Mouse (Mus musculus) neural tube, embryonic 13.5 days (tissue): Measurements from ENCODE around the gene Stard10. TPM values are rescaled to one million over a fixed set of nuclear protein-coding genes. Genes with fewer than 3 reads are reported as not detected.

Experiments used
- ATAC-seq: fragments of 200-750 bp; cut with Nextera tagmentation; 2 replicates; pipeline ENCODE4 v1.8.0; 2017; ENCODE audit warnings: low read depth, mild to moderate bottlenecking, moderate TSS enrichment, moderate library complexity
- H3K27ac ChIP-seq: fragments of 300-500 bp; sonication (generic); replicated peaks from 2 replicates; pipeline ENCODE4 v1.5.1; 2015; ENCODE audit warnings: moderate library complexity, mild to moderate bottlenecking, inconsistent platforms
- H3K27me3 ChIP-seq: fragments of 300-500 bp; sonication (generic); 2 replicates; pipeline ENCODE4 v1.6.1; 2015; ENCODE audit warnings: mild to moderate bottlenecking, inconsistent platforms
- H3K36me3 ChIP-seq: fragments of 300-500 bp; sonication (generic); 2 replicates; pipeline ENCODE4 v1.6.1; 2015; ENCODE audit warnings: mild to moderate bottlenecking, inconsistent platforms
- H3K4me1 ChIP-seq: fragments of 300-500 bp; sonication (generic); replicated peaks from 2 replicates; pipeline ENCODE4 v1.6.1; 2015; ENCODE audit warnings: inconsistent platforms
- H3K4me2 ChIP-seq: fragments of 300-500 bp; sonication (generic); 2 replicates; pipeline ENCODE4 v1.6.1; 2015; ENCODE audit warnings: inconsistent platforms, mild to moderate bottlenecking, moderate library complexity
- H3K4me3 ChIP-seq: fragments of 300-500 bp; sonication (generic); 2 replicates; pipeline ENCODE4 v1.5.1; 2015; ENCODE audit warnings: mild to moderate bottlenecking, inconsistent platforms
- H3K9ac ChIP-seq: fragments of 300-500 bp; sonication (generic); 2 replicates; pipeline ENCODE4 v1.6.1; 2015; ENCODE audit warnings: moderate library complexity, mild to moderate bottlenecking, inconsistent platforms
- H3K9me3 ChIP-seq: fragments of 300-500 bp; sonication (generic); 2 replicates; pipeline ENCODE4 v1.6.1; 2016; ENCODE audit warnings: inconsistent platforms
- WGBS: fragments of 180-500 bp; shearing (Covaris S2); methylation state at CpG from one replicate; pipeline ENCODE4 v1.1.7; 2015; 5-methylcytosine and 5-hydroxymethylcytosine counted together
- polyA plus RNA-seq: library from polyadenylated mRNA; unstranded; fragments of >200 nt; fragmentation: Nextera tagmentation; extraction: Ambion mirVana; gene quantifications from 2 replicates; pipeline ENCODE4 v1.2.1, GENCODE M21; 2015

Stard10 gene
- polyA plus RNA-seq, 1 experiment from 2014 or later, result 9.2 TPM

DNA sequence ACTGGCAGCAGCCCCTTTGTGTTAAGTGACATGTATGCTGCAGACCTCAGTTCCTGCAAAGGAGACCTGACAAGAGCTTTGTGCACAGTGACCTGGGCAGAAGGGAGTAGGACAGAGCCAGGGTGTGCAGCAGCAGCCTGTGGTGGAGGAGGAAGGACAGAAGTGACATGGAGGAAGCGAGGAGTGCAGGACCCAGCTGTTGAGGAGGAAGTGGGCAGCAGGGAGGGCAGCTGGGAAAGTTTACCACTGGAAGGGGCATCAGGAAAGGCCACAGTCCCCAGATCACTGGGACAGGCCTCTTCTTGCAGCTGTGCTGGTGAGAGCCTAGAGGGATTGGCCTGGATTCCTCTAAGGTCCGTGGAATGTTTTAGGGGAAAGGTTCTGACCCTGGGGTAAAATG, 62.8 kb downstream of the Stard10 start:
- 78% methylated on average over 2 of the region's 2 CpGs for WGBS
- Histone ChIP-seq H3K9me3 (no peaks in the 10 kb centered on the region), H3K4me2 (no peak overlapping the region), H3K36me3 (no peaks in the 10 kb centered on the region), H3K27me3 (no peaks in the 10 kb centered on the region), H3K27ac (no peak overlapping the region), H3K4me3 (no peak overlapping the region), H3K4me1 (peaks cover 16% of the 10 kb centered on the region; the same call in 1 of the 2 replicates), H3K9ac (no peak overlapping the region)
- ATAC-seq, result no peak

DNA sequence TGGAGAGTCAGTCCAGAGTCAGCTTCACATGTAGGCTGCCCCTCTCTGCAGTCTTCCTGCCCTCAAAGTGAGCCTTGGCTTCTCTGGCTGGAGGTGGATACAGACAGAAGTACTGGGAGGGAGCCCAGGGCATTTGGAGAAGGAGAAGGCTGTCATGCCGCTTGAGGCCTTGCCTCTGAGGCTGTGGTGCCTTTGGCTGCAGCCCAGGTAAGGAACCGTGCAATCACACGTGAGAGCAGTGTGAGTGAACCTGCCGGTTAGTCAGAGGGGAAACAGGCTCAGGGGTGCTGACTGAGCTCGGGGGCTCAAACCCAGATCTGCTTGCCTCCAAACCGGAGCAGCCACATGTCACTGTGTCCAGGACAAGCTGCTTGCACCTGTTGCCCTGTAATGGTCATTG, 64.6 kb downstream of the Stard10 start:
- Histone ChIP-seq H3K4me1 (peaks cover 16% of the 10 kb centered on the region; the same call in 1 of the 2 replicates), H3K9me3 (no peaks in the 10 kb centered on the region), H3K4me2 (no peak overlapping the region), H3K9ac (no peak overlapping the region), H3K4me3 (no peak overlapping the region), H3K36me3 (no peaks in the 10 kb centered on the region), H3K27ac (no peak overlapping the region), H3K27me3 (no peaks in the 10 kb centered on the region)
- no peak for ATAC-seq
- 81% methylated on average over 6 of the region's 6 CpGs for WGBS

DNA sequence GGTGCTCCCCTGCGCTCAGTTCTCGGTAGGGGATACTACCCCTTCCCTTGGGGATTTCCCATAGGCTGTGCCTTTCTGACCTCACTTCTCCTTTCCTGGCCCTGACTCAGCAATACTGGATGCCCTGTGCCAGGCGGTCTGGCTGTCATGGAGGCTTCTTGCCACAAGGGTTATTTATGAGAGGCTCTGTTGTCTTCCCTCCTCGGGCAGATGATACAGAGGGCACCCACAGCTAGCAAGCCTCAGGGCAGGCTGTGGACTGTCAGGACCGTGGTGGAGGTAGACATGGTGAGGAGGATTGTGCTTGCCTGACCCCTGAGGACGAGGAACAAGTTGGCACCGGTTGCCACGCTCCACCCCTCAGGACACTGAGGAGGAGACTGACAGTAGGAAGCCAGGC, 65.5 kb downstream of the Stard10 start:
- WGBS, result 55% methylated on average over 8 of the region's 8 CpGs
- H3K4me3 ChIP-seq, result no peak overlapping the region
- no peak overlapping the region for H3K9ac ChIP-seq
- H3K4me1 ChIP-seq, result peaks cover 10% of the 10 kb centered on the region; the same call in 1 of the 2 replicates
- no peaks in the 10 kb centered on the region for H3K36me3 ChIP-seq
- no peak for ATAC-seq
- no peaks in the 10 kb centered on the region for H3K9me3 ChIP-seq
- H3K4me2 ChIP-seq, result no peak overlapping the region
- no peak overlapping the region for H3K27ac ChIP-seq
- no peaks in the 10 kb centered on the region for H3K27me3 ChIP-seq

DNA sequence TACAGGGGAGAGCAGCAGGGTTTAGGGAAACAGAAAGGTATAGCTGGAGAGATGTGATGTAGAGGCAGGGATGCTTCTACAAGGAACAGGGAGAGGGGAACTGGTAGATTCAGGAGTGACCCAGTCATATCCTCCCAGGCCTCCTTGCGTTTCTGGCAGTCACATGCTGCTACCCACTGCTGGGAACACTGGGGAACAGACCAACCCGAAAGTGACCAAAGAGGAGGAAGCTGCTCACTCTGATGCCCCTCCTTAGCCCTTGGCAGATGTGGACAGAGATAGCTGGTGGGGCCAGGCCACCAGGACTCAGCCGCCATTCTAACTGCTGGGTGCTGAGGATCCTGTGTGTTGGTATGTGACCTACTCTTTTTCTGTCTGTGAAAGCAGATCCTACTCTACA, 66.9 kb downstream of the Stard10 start:
- H3K27me3 ChIP-seq, result no peaks in the 10 kb centered on the region
- H3K4me3 ChIP-seq, result no peak overlapping the region
- H3K9ac ChIP-seq, result no peak overlapping the region
- no peaks in the 10 kb centered on the region for H3K4me1 ChIP-seq
- no peak overlapping the region for H3K4me2 ChIP-seq
- ATAC-seq, result no peak
- WGBS, result 74% methylated on average over 3 of the region's 3 CpGs
- no peaks in the 10 kb centered on the region for H3K9me3 ChIP-seq
- no peak overlapping the region for H3K27ac ChIP-seq
- H3K36me3 ChIP-seq, result no peaks in the 10 kb centered on the region

DNA sequence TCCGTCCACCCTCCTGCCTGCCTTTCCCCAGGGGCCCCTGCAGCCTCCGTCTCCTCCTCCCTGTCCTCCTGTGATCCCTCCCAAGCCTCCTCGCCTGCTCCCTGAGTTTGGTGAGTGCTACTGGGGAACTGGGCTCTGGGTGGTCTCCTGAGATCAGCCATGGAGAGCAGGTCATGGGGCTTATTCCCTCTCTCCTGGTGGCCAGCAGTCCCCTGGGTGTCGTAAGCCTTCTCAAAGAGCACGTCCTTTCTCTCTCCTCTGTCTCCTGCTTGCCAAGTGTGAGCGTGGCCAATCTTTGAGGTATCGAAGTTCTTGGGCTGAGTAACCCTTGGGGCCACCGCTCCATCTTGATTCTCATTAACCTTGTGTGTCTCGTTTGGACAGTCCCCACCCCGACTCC, 68.0 kb downstream of the Stard10 start:
- WGBS, result 71% methylated on average over 10 of the region's 10 CpGs

DNA sequence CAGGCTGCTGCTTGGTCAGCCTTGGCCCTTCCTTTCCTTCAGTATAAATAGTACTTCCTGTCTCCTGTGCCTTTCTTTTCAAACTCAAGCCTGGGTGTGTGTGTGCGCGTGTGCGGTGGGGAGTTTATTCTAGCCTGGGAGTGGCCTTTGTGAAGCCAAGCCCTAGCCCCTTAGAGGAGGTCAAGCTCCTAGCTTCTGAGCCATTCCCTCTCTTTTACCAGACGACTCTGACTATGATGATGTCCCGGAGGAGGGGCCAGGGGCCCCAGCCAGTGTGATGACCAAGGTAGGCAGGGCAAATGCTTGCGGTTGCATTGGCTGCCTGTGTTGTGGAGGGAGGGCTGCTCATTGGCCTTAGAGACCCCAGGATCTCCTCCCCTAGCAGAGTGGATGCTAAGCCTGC, 68.4 kb downstream of the Stard10 start:
- Histone ChIP-seq H3K36me3 (no peaks in the 10 kb centered on the region), H3K9me3 (no peaks in the 10 kb centered on the region), H3K4me1 (no peaks in the 10 kb centered on the region), H3K4me2 (no peak overlapping the region), H3K27me3 (no peaks in the 10 kb centered on the region), H3K4me3 (no peak overlapping the region), H3K9ac (no peak overlapping the region), H3K27ac (no peak overlapping the region)
- WGBS, result 51% methylated on average over 6 of the region's 6 CpGs
- no peak for ATAC-seq

More for the DNA sequence above, 68.0 kb downstream of the Stard10 start:
- Histone ChIP-seq H3K27me3 (no peaks in the 10 kb centered on the region), H3K4me1 (no peaks in the 10 kb centered on the region), H3K27ac (no peak overlapping the region), H3K9ac (no peak overlapping the region; the same call in 1 of the 2 replicates), H3K36me3 (no peaks in the 10 kb centered on the region), H3K4me3 (no peak overlapping the region), H3K4me2 (no peak overlapping the region), H3K9me3 (no peaks in the 10 kb centered on the region)
- no peak for ATAC-seq

DNA sequence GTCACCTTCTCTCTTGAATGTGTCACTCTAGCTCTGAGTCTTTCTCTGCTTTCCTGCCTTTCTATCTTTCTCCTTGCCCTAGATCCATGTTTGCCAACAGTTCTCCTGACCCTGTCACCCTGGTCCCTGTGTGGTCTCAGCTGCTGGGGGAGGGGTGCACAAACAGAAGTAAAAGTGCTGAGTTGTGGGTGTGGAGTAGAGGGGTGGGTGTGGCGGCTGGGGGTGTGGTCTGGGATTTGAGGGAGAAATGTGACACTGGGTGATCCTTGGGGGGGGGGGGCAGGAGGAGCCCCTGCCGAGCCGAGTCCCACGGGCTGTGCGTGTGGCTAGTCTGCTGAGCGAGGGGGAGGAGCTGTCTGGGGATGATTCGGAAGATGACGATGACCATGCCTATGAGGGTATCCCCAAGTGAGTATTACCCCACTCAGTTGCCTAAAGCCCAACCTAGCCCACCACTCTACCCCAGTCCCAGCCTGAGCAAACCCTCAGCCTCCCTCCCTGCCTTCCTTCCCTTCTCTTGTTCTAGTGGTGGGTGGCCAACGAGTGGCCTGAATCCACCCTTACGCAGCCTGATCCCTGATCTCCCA, 69.1 kb downstream of the Stard10 start:
- H3K4me1 ChIP-seq, result 0 out of 2 replicates have a peak, but pooled peaks cover 5% of the 10 kb centered on the region
- no peaks in the 10 kb centered on the region for H3K36me3 ChIP-seq
- no peak for ATAC-seq
- H3K4me3 ChIP-seq, result no peak overlapping the region
- no peak overlapping the region for H3K9ac ChIP-seq
- H3K4me2 ChIP-seq, result no peak overlapping the region
- no peaks in the 10 kb centered on the region for H3K9me3 ChIP-seq
- WGBS, result 69% methylated on average over 10 of the region's 10 CpGs
- no peak overlapping the region for H3K27ac ChIP-seq
- no peaks in the 10 kb centered on the region for H3K27me3 ChIP-seq

DNA sequence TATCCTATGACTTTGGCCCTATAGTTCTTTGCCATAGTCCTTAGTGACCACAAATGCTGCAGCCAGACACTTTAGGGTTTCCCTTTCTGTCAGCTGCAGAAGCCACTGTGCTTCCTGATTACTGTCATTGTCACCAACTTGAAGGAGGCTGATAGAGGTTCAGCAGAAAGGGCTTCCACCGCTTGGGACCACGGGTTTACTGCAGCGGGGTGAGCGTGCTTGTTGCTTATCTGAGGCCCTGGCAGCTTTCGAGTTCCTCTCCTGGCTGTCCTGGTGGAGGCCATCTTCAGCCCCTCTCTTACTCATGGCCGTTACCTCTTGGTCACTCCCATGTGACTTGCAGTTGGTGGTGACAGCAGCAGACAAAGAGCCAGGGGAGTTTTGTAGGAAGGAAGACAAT, 72.4 kb downstream of the Stard10 start:
- Histone ChIP-seq H3K27ac (no peak overlapping the region), H3K36me3 (no peaks in the 10 kb centered on the region), H3K4me3 (no peak overlapping the region), H3K9ac (no peak overlapping the region), H3K27me3 (no peaks in the 10 kb centered on the region), H3K4me1 (peaks cover 25% of the 10 kb centered on the region), H3K9me3 (no peaks in the 10 kb centered on the region), H3K4me2 (no peak overlapping the region)
- ATAC-seq, result no peak
- 92% methylated on average over 6 of the region's 6 CpGs for WGBS

DNA sequence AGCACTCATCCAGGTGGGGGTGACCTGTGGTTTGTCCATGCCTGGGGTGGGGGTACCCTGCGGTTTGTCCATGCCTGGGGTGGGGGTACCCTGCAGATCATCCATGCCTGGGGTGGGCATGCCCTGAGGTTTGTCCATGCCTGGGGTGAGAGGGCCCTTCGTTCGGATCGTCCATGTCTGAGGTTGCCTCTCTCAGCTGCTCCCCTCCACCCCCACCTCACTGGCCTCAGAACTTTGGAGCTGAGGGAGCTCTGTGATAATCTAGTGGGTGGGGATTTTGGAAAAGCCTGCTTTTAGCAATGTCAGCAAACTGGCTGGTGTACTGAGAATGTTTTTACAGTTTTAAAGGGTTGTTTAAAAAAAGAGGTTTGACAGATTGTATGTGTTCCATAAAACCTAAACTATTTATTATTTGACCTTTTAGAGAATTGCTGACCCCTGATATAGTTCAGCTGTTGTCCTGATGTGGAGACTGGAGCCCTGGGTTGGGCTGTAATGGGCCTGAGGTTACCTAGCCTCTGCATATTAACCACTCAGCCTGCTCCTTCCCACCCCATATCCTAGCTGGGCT, 75.1 kb downstream of the Stard10 start:
- Histone ChIP-seq H3K4me2 (no peak overlapping the region), H3K9me3 (no peaks in the 10 kb centered on the region), H3K36me3 (no peaks in the 10 kb centered on the region), H3K4me3 (no peak overlapping the region), H3K4me1 (peaks cover 30% of the 10 kb centered on the region), H3K9ac (no peak overlapping the region), H3K27ac (no peak overlapping the region), H3K27me3 (no peaks in the 10 kb centered on the region)
- 82% methylated on average over 4 of the region's 4 CpGs for WGBS
- no peak for ATAC-seq

DNA sequence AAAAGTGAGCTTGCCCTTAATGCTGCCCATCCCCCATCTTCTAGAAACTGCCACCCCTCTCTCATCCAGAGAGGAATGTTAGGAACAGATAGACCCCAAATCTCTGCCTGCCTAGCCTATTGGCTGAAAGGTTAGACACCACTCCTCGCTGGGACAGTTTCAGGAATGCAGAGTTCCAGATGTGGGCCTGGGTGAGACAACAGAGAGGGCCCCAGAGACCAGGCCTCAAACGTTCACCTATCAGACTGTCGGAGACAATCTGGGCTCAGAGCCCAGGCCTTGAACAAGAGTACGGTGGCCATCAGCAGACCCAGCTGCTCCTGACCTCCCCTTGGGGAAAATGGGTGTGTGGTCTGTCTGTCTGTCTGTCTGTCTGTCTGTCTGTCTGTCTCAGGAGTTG, 76.1 kb downstream of the Stard10 start:
- no peak overlapping the region for H3K9ac ChIP-seq
- H3K27ac ChIP-seq, result peak overlapping the region; percentile 73
- H3K9me3 ChIP-seq, result no peaks in the 10 kb centered on the region
- no peak overlapping the region for H3K4me2 ChIP-seq
- ATAC-seq, result no peak
- peaks cover 30% of the 10 kb centered on the region for H3K4me1 ChIP-seq
- WGBS, result 49% methylated on average over 4 of the region's 4 CpGs
- no peaks in the 10 kb centered on the region for H3K27me3 ChIP-seq
- no peaks in the 10 kb centered on the region for H3K36me3 ChIP-seq
- H3K4me3 ChIP-seq, result no peak overlapping the region

DNA sequence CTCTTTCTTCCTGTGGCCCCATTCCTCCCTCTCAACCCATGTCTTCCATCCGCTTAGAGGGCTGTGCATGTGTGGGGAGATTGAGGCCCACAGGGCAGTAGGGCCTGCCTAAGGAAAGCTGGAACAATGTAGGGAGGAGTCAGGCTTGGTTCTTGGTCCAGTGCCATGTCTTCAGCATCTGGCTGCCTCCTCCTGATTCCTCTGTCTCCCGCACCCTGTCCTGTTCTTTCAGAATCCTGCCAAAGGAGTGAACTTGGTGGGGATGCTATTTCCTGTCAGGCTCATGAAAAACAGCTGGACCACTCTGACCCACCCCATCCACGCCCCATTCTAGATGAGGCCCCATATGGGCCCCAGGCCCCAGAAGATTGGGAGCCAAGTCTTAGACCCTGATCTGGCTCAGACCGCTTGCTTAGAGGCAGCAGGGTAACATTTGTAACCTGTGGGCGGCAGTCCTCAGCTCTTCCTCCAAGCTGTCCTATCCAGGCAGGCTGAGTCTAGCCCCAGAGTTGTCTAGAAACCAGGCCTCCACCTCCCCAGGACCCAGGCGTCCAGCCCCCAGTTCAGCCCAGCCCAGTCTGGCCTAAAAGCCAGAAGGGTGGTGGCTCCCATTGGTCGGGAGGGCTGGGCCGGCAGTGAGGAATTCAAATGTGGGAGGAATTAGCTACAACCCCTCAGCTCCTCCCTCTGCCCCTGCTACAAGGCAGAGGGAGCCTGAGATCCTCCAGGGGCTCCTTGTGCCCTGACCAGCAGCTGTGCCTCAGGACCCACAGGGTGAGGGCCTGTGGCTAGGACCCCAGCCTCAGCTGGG, 77.0 kb downstream of the Stard10 start:
- H3K9ac ChIP-seq, result no peak overlapping the region
- H3K27me3 ChIP-seq, result no peaks in the 10 kb centered on the region
- no peak overlapping the region for H3K4me3 ChIP-seq
- H3K27ac ChIP-seq, result peak overlapping the region; percentile 73
- no peaks in the 10 kb centered on the region for H3K36me3 ChIP-seq
- 43% methylated on average over 8 of the region's 8 CpGs for WGBS
- ATAC-seq, result no peak; the same call in 1 of the 2 replicates
- 0 out of 2 replicates have a peak overlapping the region, but pooled peaks have one; percentile 17 for H3K4me2 ChIP-seq
- peaks cover 30% of the 10 kb centered on the region for H3K4me1 ChIP-seq
- no peaks in the 10 kb centered on the region for H3K9me3 ChIP-seq

DNA sequence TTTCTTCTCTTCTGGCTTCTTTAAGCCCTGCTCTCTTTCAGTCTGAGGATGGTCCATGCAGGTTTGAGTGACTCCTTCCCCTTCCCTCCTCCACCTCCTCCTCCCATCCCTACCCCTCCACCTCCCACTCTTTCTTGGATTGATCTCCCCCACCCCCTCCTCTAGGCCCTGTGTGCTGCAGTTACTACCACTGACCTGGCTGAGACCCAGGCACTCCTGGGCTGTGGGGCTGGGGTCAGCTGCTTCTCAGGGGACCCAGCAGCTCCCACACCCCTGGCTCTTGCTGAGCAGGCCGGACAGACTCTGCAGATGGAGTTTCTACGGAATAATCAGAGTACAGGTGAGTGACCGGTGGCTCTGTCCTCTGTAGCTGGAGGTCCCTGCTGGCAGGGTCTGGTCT, 77.7 kb downstream of the Stard10 start:
- Histone ChIP-seq H3K4me2 (0 out of 2 replicates have a peak overlapping the region, but pooled peaks have one; percentile 17), H3K4me1 (peaks cover 30% of the 10 kb centered on the region), H3K4me3 (no peak overlapping the region), H3K36me3 (no peaks in the 10 kb centered on the region), H3K27me3 (no peaks in the 10 kb centered on the region), H3K9ac (no peak overlapping the region), H3K9me3 (no peaks in the 10 kb centered on the region), H3K27ac (no peak overlapping the region)
- no peak for ATAC-seq
- 74% methylated on average over 3 of the region's 3 CpGs for WGBS
